Mouse (Mus musculus) kidney, postnatal 0 days (tissue): Measurements from ENCODE around the gene Olfr1510. TPM values are rescaled to one million over a fixed set of nuclear protein-coding genes. Genes with fewer than 3 reads are reported as not detected.

Experiments
- ATAC-seq: fragments of 200-750 bp; cut with Nextera tagmentation; replicated peaks from 2 replicates; pipeline ENCODE4 v1.8.0; 2017; ENCODE audit warnings: low read depth, moderate number of reproducible peaks, moderate TSS enrichment, moderate library complexity; ENCODE audit not compliant: low FRiP score
- DNase-seq: peaks from one replicate; pipeline ENCODE4 v3.0.0-alpha.2; 2016; ENCODE audit warnings: low spot score
- H3K27ac ChIP-seq: fragments of 300-500 bp; sonication (generic); 2 replicates; pipeline ENCODE4 v1.5.1; 2014; ENCODE audit warnings: mild to moderate bottlenecking
- H3K27me3 ChIP-seq: fragments of 300-500 bp; sonication (generic); 2 replicates; pipeline ENCODE4 v1.6.1; 2014; ENCODE audit warnings: low read length, mixed read lengths; ENCODE audit not compliant: insufficient read depth
- H3K36me3 ChIP-seq: fragments of 300-500 bp; sonication (generic); 2 replicates; pipeline ENCODE4 v1.6.1; 2014; ENCODE audit warnings: low read length, mixed read lengths; ENCODE audit not compliant: insufficient read depth
- H3K4me1 ChIP-seq: fragments of 300-500 bp; sonication (generic); replicated peaks from 2 replicates; pipeline ENCODE4 v1.6.1; 2014; ENCODE audit warnings: antibody characterized with exemption, low read length, mixed read lengths; ENCODE audit not compliant: insufficient read depth
- H3K4me2 ChIP-seq: fragments of 300-500 bp; sonication (generic); 2 replicates; pipeline ENCODE4 v1.6.1; 2014; ENCODE audit warnings: mild to moderate bottlenecking, low read length, moderate library complexity, mixed read lengths
- H3K4me3 ChIP-seq: fragments of 300-500 bp; sonication (generic); replicated peaks from 2 replicates; pipeline ENCODE4 v1.5.1; 2014; ENCODE audit warnings: low read depth, low read length
- H3K9ac ChIP-seq: fragments of 300-500 bp; sonication (generic); 2 replicates; pipeline ENCODE4 v1.6.1; 2014; ENCODE audit warnings: low read depth, low read length
- H3K9me3 ChIP-seq: fragments of 300-500 bp; sonication (generic); replicated peaks from 2 replicates; pipeline ENCODE4 v1.6.1; 2016; ENCODE audit warnings: low read length, inconsistent platforms, mixed read lengths
- CTCF ChIP-seq: IDR thresholded peaks from 2 replicates; pipeline ENCODE4 v1.5.1; 2016; ENCODE audit warnings: antibody characterized with exemption, low read depth, mild to moderate bottlenecking, moderate library complexity
- WGBS: fragments of 180-500 bp; shearing (Covaris S2); extraction: QIAGEN DNeasy Blood & Tissue Kit; methylation state at CpG from one replicate; pipeline ENCODE4 v1.1.7; 2014; 5-methylcytosine and 5-hydroxymethylcytosine counted together
- polyA plus RNA-seq: library from polyadenylated mRNA; unstranded; fragments of >200 nt; fragmentation: Nextera tagmentation; extraction: Ambion mirVana; gene quantifications from 2 replicates; pipeline ENCODE4 v1.2.1, GENCODE M21; 2015

The Olfr1510 gene
- polyA plus RNA-seq, 1 experiment from 2014 or later: not detected

DNA sequence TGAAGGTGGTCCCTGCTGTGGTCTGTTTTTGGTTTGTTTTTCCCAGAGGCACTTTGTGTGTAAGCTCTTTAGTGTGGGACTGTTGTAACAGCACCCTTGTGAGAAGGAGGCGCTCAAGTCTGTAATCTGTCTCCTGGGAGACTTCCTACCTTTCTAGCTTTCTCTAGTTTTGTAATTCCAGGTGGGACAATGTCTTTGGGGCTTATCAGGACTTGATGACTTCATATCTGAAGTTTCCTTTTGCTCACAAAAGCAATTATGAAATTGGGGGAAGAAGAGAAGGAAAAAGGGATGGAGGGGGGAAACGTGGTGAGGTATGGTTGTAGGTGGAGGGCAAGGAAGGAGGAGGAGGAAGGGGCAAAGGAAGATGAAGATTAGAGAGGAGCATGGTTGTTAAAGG lies 35.1 kb downstream of the Olfr1510 start, which contains the start of gene Olfr1512:
Gene Olfr1512, minus strand, starts transcription at position 101 of the 400 bp plus-strand sequence.
- no peak within 1 kb of the TSS for H3K4me2 ChIP-seq
- no peaks in the 10 kb centered on the region for H3K27me3 ChIP-seq
- H3K9me3 ChIP-seq: no peaks in the 10 kb centered on the region
- WGBS: 73% methylated on average over 2 of the region's 2 CpGs
- no peak within 1 kb of the TSS for H3K4me3 ChIP-seq
- no peak for ATAC-seq
- no peak for DNase-seq
- no peaks in the 10 kb centered on the region for H3K4me1 ChIP-seq
- H3K27ac ChIP-seq: no peak within 1 kb of the TSS
- no peak for TF ChIP-seq CTCF
- H3K36me3 ChIP-seq: no peaks in the 10 kb centered on the region
- no peak within 1 kb of the TSS for H3K9ac ChIP-seq

DNA sequence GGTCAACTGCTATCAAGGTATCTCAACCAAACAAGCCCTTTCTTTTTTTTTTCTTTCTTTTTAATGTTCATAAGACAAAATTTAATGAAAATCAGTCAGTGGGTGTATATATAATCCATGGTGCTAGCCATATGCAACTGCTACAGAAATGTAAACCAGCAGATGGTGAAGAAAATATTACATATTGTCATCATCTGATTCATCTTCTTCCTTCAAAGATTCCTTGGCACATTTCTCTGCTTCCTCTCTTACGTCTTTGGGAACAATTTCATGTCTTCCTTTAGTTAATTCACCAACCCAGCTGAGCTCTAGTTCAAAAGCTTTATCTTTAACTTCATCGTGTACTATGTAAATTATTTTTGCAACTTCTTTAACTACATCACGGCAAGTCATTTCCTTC lies 45.4 kb downstream of the Olfr1510 start:
- H3K9ac ChIP-seq: no peak overlapping the region
- H3K4me1 ChIP-seq: no peaks in the 10 kb centered on the region
- H3K4me3 ChIP-seq: no peak overlapping the region
- TF ChIP-seq CTCF: no peak
- H3K36me3 ChIP-seq: no peaks in the 10 kb centered on the region
- H3K9me3 ChIP-seq: no peaks in the 10 kb centered on the region
- H3K27ac ChIP-seq: no peak overlapping the region
- DNase-seq (no peak), ATAC-seq (no peak)
- 89% methylated on average over 3 of the region's 3 CpGs for WGBS
- no peaks in the 10 kb centered on the region for H3K27me3 ChIP-seq
- H3K4me2 ChIP-seq: no peak overlapping the region

Other genes starting within 250 kb of the Olfr1510 start
- gene Supt16, start 217.0 kb downstream of the Olfr1510 start, polyA plus RNA-seq: 38.5 and 44.5 TPM in 2 replicates
- gene Chd8, start 156.6 kb downstream of the Olfr1510 start, polyA plus RNA-seq: 22.0 and 23.3 TPM in 2 replicates
- gene Tox4, start 135.2 kb downstream of the Olfr1510 start, polyA plus RNA-seq: 30.8 and 34.4 TPM in 2 replicates
- 12.6 and 14.3 TPM in 2 replicates for gene Rab2b, start 134.8 kb downstream of the Olfr1510 start, polyA plus RNA-seq
- gene Mettl3, start 109.2 kb downstream of the Olfr1510 start, polyA plus RNA-seq: 24.7 and 27.3 TPM in 2 replicates
- 20.9 and 23.4 TPM in 2 replicates for gene Sall2, start 85.6 kb downstream of the Olfr1510 start, polyA plus RNA-seq
- not detected in 2 replicates for gene Olfr1513, start 58.0 kb downstream of the Olfr1510 start, polyA plus RNA-seq
- not detected in 2 replicates for gene Olfr1512, start 35.2 kb downstream of the Olfr1510 start, polyA plus RNA-seq
- not detected in 2 replicates for gene Olfr1511, start 17.0 kb downstream of the Olfr1510 start, polyA plus RNA-seq
- not detected in 2 replicates for gene Olfr1509, start 28.6 kb upstream of the Olfr1510 start, polyA plus RNA-seq
- gene Olfr1508, start 53.1 kb upstream of the Olfr1510 start, polyA plus RNA-seq: not detected in 2 replicates
- not detected in 2 replicates for gene Olfr1507, start 81.4 kb upstream of the Olfr1510 start, polyA plus RNA-seq